Mouse (Mus musculus) thymus, postnatal 0 days (tissue): Measurements from ENCODE around the gene Gls. TPM values are rescaled to one million over a fixed set of nuclear protein-coding genes. Genes with fewer than 3 reads are reported as not detected.

Experiments
- DNase-seq: peaks from one replicate; pipeline ENCODE4 v3.0.0-alpha.2; 2015; ENCODE audit warnings: low spot score
- polyA plus RNA-seq: library from polyadenylated mRNA; unstranded; fragments of >200 nt; fragmentation: Nextera tagmentation; extraction: Ambion mirVana; gene quantifications from 2 replicates; pipeline ENCODE4 v1.2.1, GENCODE M21; 2015

Gene Gls
- polyA plus RNA-seq, 1 experiment from 2014 or later: 38.3 TPM

GRCm38 (mm10) chr1:52158040-52158439 lies 75.0 kb downstream of the Gls start:
- no peak for DNase-seq

- DNase-seq: no peak
These were observed 76.7 kb downstream of the Gls start for GRCm38 (mm10) chr1:52156351-52156750.

- no peak for DNase-seq
These were observed 78.1 kb downstream of the Gls start for GRCm38 (mm10) chr1:52154890-52155289.

- no peak for DNase-seq
These were observed 80.1 kb downstream of the Gls start for GRCm38 (mm10) chr1:52152936-52153335.

GRCm38 (mm10) chr1:52152369-52152768 lies 80.7 kb downstream of the Gls start:
- no peak for DNase-seq

GRCm38 (mm10) chr1:52151166-52151565 lies 81.9 kb downstream of the Gls start:
- DNase-seq: no peak

GRCm38 (mm10) chr1:52150676-52151075 lies 82.4 kb downstream of the Gls start:
- DNase-seq: peak; percentile 91

GRCm38 (mm10) chr1:52149934-52150346 lies 83.1 kb downstream of the Gls start:
- peak; percentile 80 for DNase-seq

GRCm38 (mm10) chr1:52148696-52149095 lies 84.3 kb downstream of the Gls start:
- DNase-seq: peak; percentile 61

GRCm38 (mm10) chr1:52148178-52148577 lies 84.9 kb downstream of the Gls start:
- DNase-seq: no peak

GRCm38 (mm10) chr1:52147431-52147830 lies 85.6 kb downstream of the Gls start:
- no peak for DNase-seq

- peak; percentile 85 for DNase-seq
These were observed 86.6 kb downstream of the Gls start for GRCm38 (mm10) chr1:52146214-52146970.

- no peak for DNase-seq
These were observed 88.1 kb downstream of the Gls start for GRCm38 (mm10) chr1:52144907-52145306.

GRCm38 (mm10) chr1:52143596-52144156 lies 89.4 kb downstream of the Gls start:
- no peak for DNase-seq

- no peak for DNase-seq
These were observed 89.8 kb downstream of the Gls start for GRCm38 (mm10) chr1:52143191-52143590.

- DNase-seq: no peak
These were observed 90.9 kb downstream of the Gls start for GRCm38 (mm10) chr1:52142117-52142516.

- DNase-seq: no peak
These were observed 91.5 kb downstream of the Gls start for GRCm38 (mm10) chr1:52141482-52141881.

- DNase-seq: no peak
These were observed 92.5 kb downstream of the Gls start for GRCm38 (mm10) chr1:52140534-52140933.

- no peak for DNase-seq
These were observed 95.7 kb downstream of the Gls start for GRCm38 (mm10) chr1:52137292-52137691.

- no peak for DNase-seq
These were observed 99.8 kb downstream of the Gls start for GRCm38 (mm10) chr1:52133254-52133653.

- DNase-seq: no peak
These were observed 101.2 kb downstream of the Gls start for GRCm38 (mm10) chr1:52131787-52132377.

- no peak for DNase-seq
These were observed 103.2 kb downstream of the Gls start for GRCm38 (mm10) chr1:52129794-52130193.

- no peak for DNase-seq
These were observed 105.7 kb downstream of the Gls start for GRCm38 (mm10) chr1:52127350-52127749.
